Mouse (Mus musculus): ENCODE results near the gene Orc3. TPM values are rescaled to one million over a fixed set of nuclear protein-coding genes. Genes with fewer than 3 reads are reported as not detected.

The Orc3 gene
- polyA plus RNA-seq, 1 experiment: 3.4 TPM

- WGBS: 84% methylated on average over 2 of the region's 2 CpGs
- no peaks in the 10 kb centered on the region for H3K27me3 ChIP-seq (ENCODE audit: control insufficient read depth, insufficient read depth, low read length)
- TF ChIP-seq CTCF (IDR thresholded peaks at IDR 0.05; ENCODE audit: extremely low read depth, insufficient read length, insufficient replicate concordance, low read depth, low read length) (no peak), POLR2A (IDR thresholded peaks at IDR 0.05; ENCODE audit: low read depth, low read length) (no peak)
- H3K4me1 ChIP-seq (ENCODE audit: control insufficient read depth, insufficient read depth, insufficient read length, low read length): no peaks in the 10 kb centered on the region
- H3K36me3 ChIP-seq (ENCODE audit: control insufficient read depth, insufficient read depth, low read length): peaks cover 62% of the 10 kb centered on the region
- H3K4me3 ChIP-seq (ENCODE audit: low read depth, low read length): no peak overlapping the region
- H3K27ac ChIP-seq (ENCODE audit: insufficient read depth, low read depth, low read length): no peak overlapping the region
Observed at GRCm38 (mm10) chr4:34572876-34573275, 41.9 kb downstream of the Orc3 start.

GRCm38 (mm10) chr4:34566226-34566625, 48.5 kb downstream of the Orc3 start:
- Histone ChIP-seq H3K4me3 (ENCODE audit: low read depth, low read length) (no peak overlapping the region), H3K36me3 (ENCODE audit: control insufficient read depth, insufficient read depth, low read length) (peaks cover 47% of the 10 kb centered on the region), H3K4me1 (ENCODE audit: control insufficient read depth, insufficient read depth, insufficient read length, low read length) (no peaks in the 10 kb centered on the region), H3K27me3 (ENCODE audit: control insufficient read depth, insufficient read depth, low read length) (no peaks in the 10 kb centered on the region), H3K27ac (ENCODE audit: insufficient read depth, low read depth, low read length) (no peak overlapping the region)
- 74% methylated on average over 6 of the region's 6 CpGs for WGBS
- no peak for TF ChIP-seq CTCF (IDR thresholded peaks at IDR 0.05; ENCODE audit: extremely low read depth, insufficient read length, insufficient replicate concordance, low read depth, low read length)
- TF ChIP-seq POLR2A (IDR thresholded peaks at IDR 0.05; ENCODE audit: low read depth, low read length): no peak

GRCm38 (mm10) chr4:34560971-34561370, 53.8 kb downstream of the Orc3 start:
- H3K4me1 ChIP-seq (ENCODE audit: control insufficient read depth, insufficient read depth, insufficient read length, low read length): no peaks in the 10 kb centered on the region
- no peak overlapping the region for H3K27ac ChIP-seq (ENCODE audit: insufficient read depth, low read depth, low read length)
- TF ChIP-seq POLR2A (IDR thresholded peaks at IDR 0.05; ENCODE audit: low read depth, low read length) (no peak), CTCF (IDR thresholded peaks at IDR 0.05; ENCODE audit: extremely low read depth, insufficient read length, insufficient replicate concordance, low read depth, low read length) (peak; percentile 49; the same call in 1 of the 2 replicates)
- no peak overlapping the region for H3K4me3 ChIP-seq (ENCODE audit: low read depth, low read length)
- H3K27me3 ChIP-seq (ENCODE audit: control insufficient read depth, insufficient read depth, low read length): no peaks in the 10 kb centered on the region
- 55% methylated on average over 4 of the region's 4 CpGs for WGBS
- H3K36me3 ChIP-seq (ENCODE audit: control insufficient read depth, insufficient read depth, low read length): peaks cover 18% of the 10 kb centered on the region

GRCm38 (mm10) chr4:34556183-34556582, 58.6 kb downstream of the Orc3 start:
- no peak for TF ChIP-seq CTCF (IDR thresholded peaks at IDR 0.05; ENCODE audit: extremely low read depth, insufficient read length, insufficient replicate concordance, low read depth, low read length)
- TF ChIP-seq POLR2A (IDR thresholded peaks at IDR 0.05; ENCODE audit: low read depth, low read length): no peak
- H3K4me3 ChIP-seq (ENCODE audit: low read depth, low read length): no peak overlapping the region
- H3K27me3 ChIP-seq (ENCODE audit: control insufficient read depth, insufficient read depth, low read length): no peaks in the 10 kb centered on the region
- H3K27ac ChIP-seq (ENCODE audit: insufficient read depth, low read depth, low read length): no peak overlapping the region
- H3K36me3 ChIP-seq (ENCODE audit: control insufficient read depth, insufficient read depth, low read length): no peaks in the 10 kb centered on the region; the same call in 1 of the 2 replicates
- H3K4me1 ChIP-seq (ENCODE audit: control insufficient read depth, insufficient read depth, insufficient read length, low read length): peaks cover 6% of the 10 kb centered on the region; the same call in 1 of the 2 replicates

- Histone ChIP-seq H3K27me3 (ENCODE audit: control insufficient read depth, insufficient read depth, low read length) (no peaks in the 10 kb centered on the region), H3K4me1 (ENCODE audit: control insufficient read depth, insufficient read depth, insufficient read length, low read length) (peaks cover 6% of the 10 kb centered on the region; the same call in 1 of the 2 replicates), H3K36me3 (ENCODE audit: control insufficient read depth, insufficient read depth, low read length) (no peaks in the 10 kb centered on the region; the same call in 1 of the 2 replicates), H3K4me3 (ENCODE audit: low read depth, low read length) (no peak overlapping the region), H3K27ac (ENCODE audit: insufficient read depth, low read depth, low read length) (no peak overlapping the region)
- no peak for TF ChIP-seq POLR2A (IDR thresholded peaks at IDR 0.05; ENCODE audit: low read depth, low read length)
- TF ChIP-seq CTCF (IDR thresholded peaks at IDR 0.05; ENCODE audit: extremely low read depth, insufficient read length, insufficient replicate concordance, low read depth, low read length): no peak
- 80% methylated on average over 3 of the region's 3 CpGs for WGBS
Observed at GRCm38 (mm10) chr4:34555604-34556003, 59.1 kb downstream of the Orc3 start.

- Histone ChIP-seq H3K4me1 (ENCODE audit: control insufficient read depth, insufficient read depth, insufficient read length, low read length) (peaks cover 6% of the 10 kb centered on the region; the same call in 1 of the 2 replicates), H3K27ac (ENCODE audit: insufficient read depth, low read depth, low read length) (no peak overlapping the region), H3K36me3 (ENCODE audit: control insufficient read depth, insufficient read depth, low read length) (no peaks in the 10 kb centered on the region; the same call in 1 of the 2 replicates), H3K4me3 (ENCODE audit: low read depth, low read length) (no peak overlapping the region), H3K27me3 (ENCODE audit: control insufficient read depth, insufficient read depth, low read length) (no peaks in the 10 kb centered on the region)
- WGBS: 18% methylated on average over 1 of the region's 1 CpGs
- TF ChIP-seq POLR2A (IDR thresholded peaks at IDR 0.05; ENCODE audit: low read depth, low read length) (no peak), CTCF (IDR thresholded peaks at IDR 0.05; ENCODE audit: extremely low read depth, insufficient read length, insufficient replicate concordance, low read depth, low read length) (no peak)
Observed at GRCm38 (mm10) chr4:34554596-34554995, 60.1 kb downstream of the Orc3 start.

GRCm38 (mm10) chr4:34551966-34552365, 62.8 kb downstream of the Orc3 start:
- TF ChIP-seq POLR2A (IDR thresholded peaks at IDR 0.05; ENCODE audit: low read depth, low read length) (no peak), CTCF (IDR thresholded peaks at IDR 0.05; ENCODE audit: extremely low read depth, insufficient read length, insufficient replicate concordance, low read depth, low read length) (no peak)
- Histone ChIP-seq H3K4me3 (ENCODE audit: low read depth, low read length) (no peak overlapping the region), H3K27ac (ENCODE audit: insufficient read depth, low read depth, low read length) (no peak overlapping the region), H3K36me3 (ENCODE audit: control insufficient read depth, insufficient read depth, low read length) (no peaks in the 10 kb centered on the region; the same call in 1 of the 2 replicates), H3K4me1 (ENCODE audit: control insufficient read depth, insufficient read depth, insufficient read length, low read length) (peaks cover 6% of the 10 kb centered on the region; the same call in 1 of the 2 replicates), H3K27me3 (ENCODE audit: control insufficient read depth, insufficient read depth, low read length) (no peaks in the 10 kb centered on the region)
- WGBS: under 1% methylated on average over 3 of the region's 3 CpGs
